Mouse (Mus musculus) heart, adult 18-20 months (tissue): ENCODE measurements at regions not wholly inside any gene's neighbourhood (a gene's known extent, or its start where the extent isn't known, plus 50 kb on each side); places are given as distances from the start of the nearest gene placed in this dataset.
"Not testable (repeated sequence)": the region's sequence is repeated elsewhere in the genome, so short reads cannot be mapped to it uniquely, and the experiment has no call there.

Source experiments
- DNase-seq, 2 experiments: peaks; one replicate each; pipeline ENCODE4 v3.0.0; 2021 to 2022; ENCODE audit warnings: mixed read lengths in 1 of 2

GRCm38 (mm10) chr9:9606322-9606721 is 367.4 kb upstream of the Arhgap42 start:
- DNase-seq: no peak

GRCm38 (mm10) chr9:9591263-9591662 is 352.4 kb upstream of the Arhgap42 start:
- no peak for DNase-seq

- peak; percentile 49 to 53 for DNase-seq
Observed at GRCm38 (mm10) chr9:9583011-9583605, 344.2 kb upstream of the Arhgap42 start.

GRCm38 (mm10) chr9:9582301-9583010 is 343.6 kb upstream of the Arhgap42 start:
- DNase-seq: no peak

- DNase-seq: no peak
Observed at GRCm38 (mm10) chr9:9568040-9568649, 329.2 kb upstream of the Arhgap42 start.

- DNase-seq: no peak
Observed at GRCm38 (mm10) chr9:9564551-9564950, 325.6 kb upstream of the Arhgap42 start.

- DNase-seq: no peak
Observed at GRCm38 (mm10) chr9:9548657-9549056, 309.8 kb upstream of the Arhgap42 start.

- no peak for DNase-seq
Observed at GRCm38 (mm10) chr9:9547570-9547969, 308.7 kb upstream of the Arhgap42 start.

- no peak for DNase-seq
Observed at GRCm38 (mm10) chr9:9547121-9547520, 308.2 kb upstream of the Arhgap42 start.

GRCm38 (mm10) chr9:9500345-9500744 is 261.4 kb upstream of the Arhgap42 start:
- no peak for DNase-seq

GRCm38 (mm10) chr9:9493594-9494182 is 254.8 kb upstream of the Arhgap42 start:
- no peak for DNase-seq

GRCm38 (mm10) chr9:9477145-9477544 is 238.2 kb upstream of the Arhgap42 start:
- no peak for DNase-seq

GRCm38 (mm10) chr9:9475009-9475744 is 236.3 kb upstream of the Arhgap42 start:
- DNase-seq: peak; percentile 1 to 5

- DNase-seq: no peak
Observed at GRCm38 (mm10) chr9:9444213-9444612, 205.3 kb upstream of the Arhgap42 start.

GRCm38 (mm10) chr9:9420326-9420725 is 181.4 kb upstream of the Arhgap42 start:
- DNase-seq: peak; percentile 14 to 24

GRCm38 (mm10) chr9:9412460-9413181 is 173.7 kb upstream of the Arhgap42 start:
- DNase-seq: peak; percentile 71 to 76

GRCm38 (mm10) chr9:9394190-9394589 is 155.3 kb upstream of the Arhgap42 start:
- not testable (repeated sequence) for DNase-seq

GRCm38 (mm10) chr9:9376650-9377189 is 137.8 kb upstream of the Arhgap42 start:
- DNase-seq: no peak

GRCm38 (mm10) chr9:9375304-9375904 is 136.5 kb upstream of the Arhgap42 start:
- peak; percentile 57 to 89 for DNase-seq

GRCm38 (mm10) chr9:9372594-9372993 is 133.7 kb upstream of the Arhgap42 start:
- peak; percentile 3 to 32 for DNase-seq

- no peak for DNase-seq
Observed at GRCm38 (mm10) chr9:9368731-9369130, 129.8 kb upstream of the Arhgap42 start.
